Mouse (Mus musculus) neural tube, embryonic 13.5 days (tissue): ENCODE measurements at regions not wholly inside any gene's neighbourhood (a gene's known extent, or its start where the extent isn't known, plus 50 kb on each side); places are given as distances from the start of the nearest gene placed in this dataset.
"Not testable (repeated sequence)": the region's sequence is repeated elsewhere in the genome, so short reads cannot be mapped to it uniquely, and the experiment has no call there.

Experiments
- ATAC-seq: fragments of 200-750 bp; cut with Nextera tagmentation; 2 replicates; pipeline ENCODE4 v1.8.0; 2017; ENCODE audit warnings: low read depth, mild to moderate bottlenecking, moderate TSS enrichment, moderate library complexity
- H3K27ac ChIP-seq: fragments of 300-500 bp; sonication (generic); replicated peaks from 2 replicates; pipeline ENCODE4 v1.5.1; 2015; ENCODE audit warnings: moderate library complexity, mild to moderate bottlenecking, inconsistent platforms
- H3K27me3 ChIP-seq: fragments of 300-500 bp; sonication (generic); 2 replicates; pipeline ENCODE4 v1.6.1; 2015; ENCODE audit warnings: mild to moderate bottlenecking, inconsistent platforms
- H3K36me3 ChIP-seq: fragments of 300-500 bp; sonication (generic); 2 replicates; pipeline ENCODE4 v1.6.1; 2015; ENCODE audit warnings: mild to moderate bottlenecking, inconsistent platforms
- H3K4me1 ChIP-seq: fragments of 300-500 bp; sonication (generic); replicated peaks from 2 replicates; pipeline ENCODE4 v1.6.1; 2015; ENCODE audit warnings: inconsistent platforms
- H3K4me2 ChIP-seq: fragments of 300-500 bp; sonication (generic); 2 replicates; pipeline ENCODE4 v1.6.1; 2015; ENCODE audit warnings: inconsistent platforms, mild to moderate bottlenecking, moderate library complexity
- H3K4me3 ChIP-seq: fragments of 300-500 bp; sonication (generic); 2 replicates; pipeline ENCODE4 v1.5.1; 2015; ENCODE audit warnings: mild to moderate bottlenecking, inconsistent platforms
- H3K9ac ChIP-seq: fragments of 300-500 bp; sonication (generic); 2 replicates; pipeline ENCODE4 v1.6.1; 2015; ENCODE audit warnings: moderate library complexity, mild to moderate bottlenecking, inconsistent platforms
- H3K9me3 ChIP-seq: fragments of 300-500 bp; sonication (generic); 2 replicates; pipeline ENCODE4 v1.6.1; 2016; ENCODE audit warnings: inconsistent platforms
- WGBS: fragments of 180-500 bp; shearing (Covaris S2); methylation state at CpG from one replicate; pipeline ENCODE4 v1.1.7; 2015; 5-methylcytosine and 5-hydroxymethylcytosine counted together

- H3K27me3 ChIP-seq, H3K36me3 ChIP-seq, H3K27ac ChIP-seq, ATAC-seq, H3K9me3 ChIP-seq, H3K4me1 ChIP-seq, H3K9ac ChIP-seq, H3K4me2 ChIP-seq, H3K4me3 ChIP-seq: not testable (repeated sequence)
- no CpG with 5 or more reads among the region's 1 CpGs for WGBS
These were observed 863.6 kb downstream of the Dad1 start for GRCm38 (mm10) chr14:53390307-53390706.

- not testable (repeated sequence) for H3K9me3 ChIP-seq, H3K9ac ChIP-seq, H3K4me3 ChIP-seq, H3K27me3 ChIP-seq, H3K4me2 ChIP-seq, H3K36me3 ChIP-seq, H3K27ac ChIP-seq, H3K4me1 ChIP-seq, ATAC-seq
- WGBS = 84% methylated on average over 5 of the region's 6 CpGs
These were observed 879.0 kb upstream of the Olfr1507 start for GRCm38 (mm10) chr14:53374591-53374990.

GRCm38 (mm10) chr14:53373777-53374468, 878.4 kb upstream of the Olfr1507 start:
- H3K36me3 ChIP-seq, H3K4me3 ChIP-seq, H3K4me1 ChIP-seq, H3K9ac ChIP-seq, H3K9me3 ChIP-seq, ATAC-seq, H3K4me2 ChIP-seq, H3K27ac ChIP-seq, H3K27me3 ChIP-seq: not testable (repeated sequence)
- 86% methylated on average over 1 of the region's 2 CpGs for WGBS

- WGBS = 75% methylated on average over 2 of the region's 2 CpGs
- Histone ChIP-seq H3K9me3 (no peaks in the 10 kb centered on the region), H3K36me3 (no peaks in the 10 kb centered on the region), H3K27me3 (no peaks in the 10 kb centered on the region), H3K4me1 (no peaks in the 10 kb centered on the region), H3K27ac (no peak overlapping the region), H3K9ac (no peak overlapping the region), H3K4me3 (no peak overlapping the region), H3K4me2 (no peak overlapping the region)
- ATAC-seq = no peak
These were observed 874.2 kb upstream of the Olfr1507 start for GRCm38 (mm10) chr14:53369776-53370175.

- H3K4me2 ChIP-seq, ATAC-seq, H3K9me3 ChIP-seq, H3K27me3 ChIP-seq, H3K36me3 ChIP-seq, H3K9ac ChIP-seq, H3K27ac ChIP-seq, H3K4me1 ChIP-seq, H3K4me3 ChIP-seq: not testable (repeated sequence)
- 71% methylated on average over 1 of the region's 1 CpGs for WGBS
These were observed 871.9 kb upstream of the Olfr1507 start for GRCm38 (mm10) chr14:53367420-53367819.

- H3K4me2 ChIP-seq, H3K4me3 ChIP-seq, ATAC-seq, H3K36me3 ChIP-seq, H3K9ac ChIP-seq, H3K4me1 ChIP-seq, H3K27me3 ChIP-seq, H3K27ac ChIP-seq, H3K9me3 ChIP-seq: not testable (repeated sequence)
- 85% methylated on average over 5 of the region's 5 CpGs for WGBS
These were observed 868.4 kb upstream of the Olfr1507 start for GRCm38 (mm10) chr14:53363995-53364394.

- not testable (repeated sequence) for H3K27me3 ChIP-seq, H3K4me3 ChIP-seq, H3K4me1 ChIP-seq, H3K9ac ChIP-seq, H3K4me2 ChIP-seq, H3K9me3 ChIP-seq, ATAC-seq, H3K27ac ChIP-seq, H3K36me3 ChIP-seq
- 83% methylated on average over 2 of the region's 2 CpGs for WGBS
These were observed 866.5 kb upstream of the Olfr1507 start for GRCm38 (mm10) chr14:53362054-53362453.

- ATAC-seq, H3K4me1 ChIP-seq, H3K9ac ChIP-seq, H3K9me3 ChIP-seq, H3K4me3 ChIP-seq, H3K36me3 ChIP-seq, H3K27ac ChIP-seq, H3K27me3 ChIP-seq, H3K4me2 ChIP-seq: not testable (repeated sequence)
- WGBS = 100% methylated on average over 1 of the region's 2 CpGs
These were observed 861.9 kb upstream of the Olfr1507 start for GRCm38 (mm10) chr14:53357498-53357897.

- H3K36me3 ChIP-seq, ATAC-seq, H3K27me3 ChIP-seq, H3K4me1 ChIP-seq, H3K27ac ChIP-seq, H3K4me2 ChIP-seq, H3K9ac ChIP-seq, H3K9me3 ChIP-seq, H3K4me3 ChIP-seq: not testable (repeated sequence)
- no CpG with 5 or more reads among the region's 1 CpGs for WGBS
These were observed 861.2 kb upstream of the Olfr1507 start for GRCm38 (mm10) chr14:53356783-53357182.

GRCm38 (mm10) chr14:53351457-53351856, 855.9 kb upstream of the Olfr1507 start:
- H3K27ac ChIP-seq, H3K36me3 ChIP-seq, H3K9ac ChIP-seq, H3K27me3 ChIP-seq, H3K9me3 ChIP-seq, ATAC-seq, H3K4me2 ChIP-seq, H3K4me3 ChIP-seq, H3K4me1 ChIP-seq: not testable (repeated sequence)
- 83% methylated on average over 3 of the region's 3 CpGs for WGBS

GRCm38 (mm10) chr14:53350780-53351179, 855.2 kb upstream of the Olfr1507 start:
- H3K9ac ChIP-seq, H3K27me3 ChIP-seq, H3K4me2 ChIP-seq, H3K27ac ChIP-seq, H3K4me3 ChIP-seq, H3K9me3 ChIP-seq, H3K4me1 ChIP-seq, H3K36me3 ChIP-seq, ATAC-seq: not testable (repeated sequence)
- WGBS = 89% methylated on average over 1 of the region's 1 CpGs

- H3K27ac ChIP-seq = not testable (repeated sequence)
These were observed 853.6 kb upstream of the Olfr1507 start for GRCm38 (mm10) chr14:53349111-53349510.

GRCm38 (mm10) chr14:53345568-53345967, 850.0 kb upstream of the Olfr1507 start:
- H3K9ac ChIP-seq, H3K36me3 ChIP-seq, H3K4me3 ChIP-seq, H3K4me2 ChIP-seq, H3K27ac ChIP-seq, ATAC-seq, H3K4me1 ChIP-seq, H3K9me3 ChIP-seq, H3K27me3 ChIP-seq: not testable (repeated sequence)
- WGBS = 50% methylated on average over 2 of the region's 2 CpGs

More at GRCm38 (mm10) chr14:53349111-53349510, 853.6 kb upstream of the Olfr1507 start:
- not testable (repeated sequence) for ATAC-seq, H3K4me2 ChIP-seq, H3K36me3 ChIP-seq, H3K27me3 ChIP-seq, H3K4me1 ChIP-seq, H3K4me3 ChIP-seq, H3K9me3 ChIP-seq, H3K9ac ChIP-seq
